Mouse (Mus musculus): ENCODE measurements around the gene Paqr5.

Paqr5 gene

GRCm38 (mm10) chr9:61910526-61911256 lies 116.0 kb downstream of the Paqr5 start:
- no peak for DNase-seq (ENCODE audit: low read depth, low spot score)

DNA sequence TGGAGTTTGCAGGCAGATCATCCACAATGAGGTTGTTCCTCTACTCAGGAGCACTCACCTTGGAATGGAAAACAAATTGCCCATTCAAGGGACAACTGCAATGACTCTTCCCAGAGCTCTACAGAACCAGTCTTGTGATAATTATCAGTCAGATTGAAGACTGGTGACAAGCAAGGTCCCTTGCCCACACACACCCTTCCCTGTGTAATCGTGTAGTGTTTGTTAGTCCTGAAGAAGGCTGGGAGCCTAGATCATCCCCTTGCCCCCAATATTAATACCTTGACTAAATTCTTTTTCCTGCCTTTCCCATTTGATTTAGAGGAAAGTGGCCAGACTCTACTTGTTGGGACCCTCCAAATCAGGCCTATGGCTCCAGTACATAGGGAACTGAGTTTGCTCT lies 117.0 kb downstream of the Paqr5 start:
- DNase-seq (ENCODE audit: low read depth, low spot score): no peak

DNA sequence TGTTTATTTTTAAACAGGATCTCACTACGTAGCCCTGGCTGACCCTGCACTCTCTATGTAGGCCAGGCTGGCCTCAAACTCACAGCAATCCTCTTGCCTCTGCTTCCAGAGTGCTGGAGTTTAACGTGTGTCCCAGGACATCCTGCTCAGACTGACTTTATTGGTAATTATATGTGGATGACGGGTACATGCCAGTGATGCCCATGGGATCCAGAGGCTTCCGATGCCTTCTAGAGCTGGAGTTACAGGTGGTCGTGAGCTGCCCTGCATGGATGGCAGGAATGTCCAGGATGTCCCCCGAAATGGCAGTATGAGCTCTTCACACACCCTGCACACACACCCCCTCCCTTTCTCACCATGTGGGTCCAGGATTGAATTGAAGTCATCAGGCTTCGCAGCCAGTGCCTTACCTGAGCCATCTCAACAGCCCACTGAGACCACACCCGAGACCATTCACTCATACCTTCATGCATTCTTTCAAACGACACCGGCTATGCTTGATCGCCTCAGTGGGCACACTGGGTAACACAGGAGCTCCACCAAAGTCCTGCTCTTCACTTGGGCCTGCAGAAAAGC lies 117.7 kb downstream of the Paqr5 start:
- DNase-seq (ENCODE audit: low read depth, low spot score): no peak

DNA sequence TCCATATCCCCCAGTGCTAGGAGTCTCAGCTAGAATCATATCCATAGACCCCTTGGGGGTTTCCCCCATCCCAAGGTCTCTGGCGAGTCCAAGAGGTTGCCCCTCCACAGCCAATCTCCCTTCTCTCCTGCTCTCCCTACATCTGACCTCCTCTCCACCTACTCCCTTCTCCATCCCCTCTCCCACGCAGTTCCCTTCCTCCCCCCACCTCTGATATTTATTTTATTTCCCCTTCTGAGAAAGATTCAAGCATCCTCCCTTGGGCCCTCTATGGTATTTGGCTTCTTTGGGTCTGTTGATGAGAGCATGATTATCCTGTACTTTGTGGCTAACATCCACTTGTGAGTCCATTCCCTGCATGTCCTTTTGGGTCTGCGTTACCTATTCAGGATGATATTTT lies 118.3 kb downstream of the Paqr5 start:
- no peak for DNase-seq (ENCODE audit: low read depth, low spot score)

- DNase-seq (ENCODE audit: low read depth, low spot score): no peak
Observed at GRCm38 (mm10) chr9:61907621-61908295, 118.9 kb downstream of the Paqr5 start.

GRCm38 (mm10) chr9:61906912-61907311 lies 119.7 kb downstream of the Paqr5 start:
- no peak for DNase-seq (ENCODE audit: low read depth, low spot score)

- no peak for DNase-seq (ENCODE audit: low read depth, low spot score)
Observed at GRCm38 (mm10) chr9:61905576-61905975, 121.1 kb downstream of the Paqr5 start.

- no peak for DNase-seq (ENCODE audit: low read depth, low spot score)
Observed at GRCm38 (mm10) chr9:61904201-61904600, 122.5 kb downstream of the Paqr5 start.

All from skeletal muscle tissue, adult 2 months (tissue).